Mouse (Mus musculus) Patski (cell line): Measurements from ENCODE around the gene Vwa5b2. TPM values are rescaled to one million over a fixed set of nuclear protein-coding genes. Genes with fewer than 3 reads are reported as not detected.

ENCODE experiments used
- ATAC-seq: fragments of 100-300 bp; one replicate; pipeline ENCODE4 v1.8.0; 2021
- CTCF ChIA-PET: fragments of 350-600 bp; sonication (Branson Sonifier 250); formaldehyde crosslinking; loops from one replicate; lab custom pipeline; 2022; ENCODE audit warnings: inconsistent platforms; lab: Charles Lee
- POLR2A ChIA-PET: fragments of 350-600 bp; sonication (Branson Sonifier 250); formaldehyde crosslinking; loops from one replicate; lab custom pipeline; 2022; ENCODE audit warnings: antibody characterized with exemption, inconsistent platforms; lab: Charles Lee
- DNase-seq: peaks from one replicate; pipeline ENCODE4 v3.0.0-alpha.2; 2011; ENCODE audit warnings: low read depth, low spot score
- H3K27me3 ChIP-seq: fragments of 371-371 bp; one replicate; pipeline ENCODE4 v1.5.1; 2021
- CTCF ChIP-seq: fragments of 100-300 bp; IDR thresholded peaks from one replicate; pipeline ENCODE4 v1.5.1; 2021
- in situ Hi-C: fragments of 300-500 bp; cut with MboI; formaldehyde crosslinking; loops from 3 replicates; pipeline ENCODE4 v1.11.1; 2018; ENCODE audit warnings: low pct_unique_long_range_greater_than_20kb, mixed read lengths
- polyA plus RNA-seq: library from polyadenylated mRNA; unstranded; gene quantifications from one replicate; pipeline ENCODE4 v1.2.3, GENCODE M21; 2021

Vwa5b2 gene
- polyA plus RNA-seq, 1 experiment from 2014 or later: 0.55 TPM

DNA sequence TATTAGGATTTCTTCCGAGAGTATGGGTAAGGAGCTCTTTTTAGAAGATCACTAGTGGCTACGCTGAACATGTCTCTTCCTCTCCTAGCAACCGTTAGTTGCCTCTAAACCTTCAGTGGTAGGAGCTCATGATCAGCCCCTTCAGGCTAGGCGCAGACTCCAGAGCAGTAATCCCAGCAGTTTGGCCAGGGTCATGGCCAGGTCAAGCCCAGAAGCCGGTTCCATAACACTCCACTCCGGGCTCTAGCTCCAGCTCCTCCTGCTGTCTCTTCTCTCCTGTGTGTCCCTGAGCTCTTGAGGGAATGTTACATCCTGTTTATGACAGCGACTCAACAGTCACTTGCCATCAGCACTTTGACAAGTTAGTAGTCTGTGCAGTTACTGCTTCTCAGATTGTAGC, 31.9 kb upstream of the Vwa5b2 start:
- no peak for TF ChIP-seq CTCF
- in situ Hi-C loops: no loop called here
- ATAC-seq: no peak
- ChIA-PET CTCF (interaction anchor here (1.1 to 1.7 kb wide), 3 partner anchors 7 to 14 kb away, joined by 3 to 11 read pairs (median 3); no protein-coding TSS in a partner anchor), POLR2A (interaction anchor here (0.5 kb wide), 1 partner anchor 13 kb away, joined by 3 read pairs; no protein-coding TSS in a partner anchor)
- no peaks in the 10 kb centered on the region for H3K27me3 ChIP-seq
- no peak for DNase-seq

DNA sequence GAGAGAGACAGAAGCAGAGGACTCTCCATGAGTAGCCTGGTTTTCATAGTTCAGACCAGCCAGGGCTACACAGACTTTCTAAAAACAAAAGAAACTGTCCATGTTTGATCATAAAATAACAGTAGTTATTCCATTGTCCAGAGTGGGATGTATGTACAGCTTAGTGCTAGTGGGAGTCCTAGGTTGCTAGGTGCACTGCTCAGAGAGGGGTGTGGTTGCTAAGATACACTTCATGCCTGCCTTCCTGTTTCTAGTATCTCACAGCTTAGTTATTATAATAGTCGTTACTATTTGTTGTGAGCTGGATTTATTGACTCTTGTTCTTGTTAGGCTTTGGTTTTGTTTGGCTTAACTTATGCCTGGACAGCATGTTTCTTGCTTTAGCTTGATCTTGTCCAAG, 24.2 kb upstream of the Vwa5b2 start:
- peaks cover 3% of the 10 kb centered on the region for H3K27me3 ChIP-seq
- DNase-seq: no peak
- ATAC-seq: no peak
- ChIA-PET POLR2A (no interaction called here), CTCF (no interaction called here)
- in situ Hi-C loops: loop anchor here (5.0 kb wide), 1 partner anchor 37 kb away; no protein-coding TSS in a partner anchor
- TF ChIP-seq CTCF: no peak

GRCm38 (mm10) chr16:20589939-20590679, 838 bp downstream of the Vwa5b2 start:
- CTCF ChIA-PET: no interaction called here
- peaks cover 62% of the 10 kb centered on the region for H3K27me3 ChIP-seq
- ATAC-seq (peak; percentile 60), DNase-seq (no peak)
- TF ChIP-seq CTCF: no peak
- in situ Hi-C loops: no loop called here
- POLR2A ChIA-PET: interaction anchor here (0.6 kb wide), 1 partner anchor 28 kb away, joined by 3 read pairs; no protein-coding TSS in a partner anchor

- peaks cover 59% of the 10 kb centered on the region for H3K27me3 ChIP-seq
- DNase-seq (no peak), ATAC-seq (no peak)
- POLR2A ChIA-PET: interaction anchor here (0.6 kb wide), 1 partner anchor 28 kb away, joined by 3 read pairs; no protein-coding TSS in a partner anchor
- CTCF ChIA-PET: no interaction called here
- in situ Hi-C loops: no loop called here
- TF ChIP-seq CTCF: no peak
Observed at GRCm38 (mm10) chr16:20590680-20591038, 1.4 kb downstream of the Vwa5b2 start.

- no peak for ATAC-seq
- TF ChIP-seq CTCF: no peak
- H3K27me3 ChIP-seq: peaks cover 60% of the 10 kb centered on the region
- ChIA-PET POLR2A (interaction anchor here (0.6 to 1.0 kb wide), 2 partner anchors 9 to 29 kb away, joined by 3 read pairs; no protein-coding TSS in a partner anchor), CTCF (no interaction called here)
- DNase-seq: no peak
- in situ Hi-C loops: no loop called here
Observed at GRCm38 (mm10) chr16:20591076-20591705, 1.9 kb downstream of the Vwa5b2 start.

GRCm38 (mm10) chr16:20595060-20595673, 5.9 kb downstream of the Vwa5b2 start:
- POLR2A ChIA-PET: no interaction called here
- H3K27me3 ChIP-seq: peaks cover 39% of the 10 kb centered on the region

GRCm38 (mm10) chr16:20595737-20596136, 6.5 kb downstream of the Vwa5b2 start:
- no peak for TF ChIP-seq CTCF
- peaks cover 33% of the 10 kb centered on the region for H3K27me3 ChIP-seq
- in situ Hi-C loops: no loop called here
- no peak for ATAC-seq
- CTCF ChIA-PET: no interaction called here
- POLR2A ChIA-PET: no interaction called here
- no peak for DNase-seq

More at GRCm38 (mm10) chr16:20595060-20595673, 5.9 kb downstream of the Vwa5b2 start:
- DNase-seq: no peak
- no peak for TF ChIP-seq CTCF
- CTCF ChIA-PET: no interaction called here
- no peak for ATAC-seq
- in situ Hi-C loops: no loop called here

DNA sequence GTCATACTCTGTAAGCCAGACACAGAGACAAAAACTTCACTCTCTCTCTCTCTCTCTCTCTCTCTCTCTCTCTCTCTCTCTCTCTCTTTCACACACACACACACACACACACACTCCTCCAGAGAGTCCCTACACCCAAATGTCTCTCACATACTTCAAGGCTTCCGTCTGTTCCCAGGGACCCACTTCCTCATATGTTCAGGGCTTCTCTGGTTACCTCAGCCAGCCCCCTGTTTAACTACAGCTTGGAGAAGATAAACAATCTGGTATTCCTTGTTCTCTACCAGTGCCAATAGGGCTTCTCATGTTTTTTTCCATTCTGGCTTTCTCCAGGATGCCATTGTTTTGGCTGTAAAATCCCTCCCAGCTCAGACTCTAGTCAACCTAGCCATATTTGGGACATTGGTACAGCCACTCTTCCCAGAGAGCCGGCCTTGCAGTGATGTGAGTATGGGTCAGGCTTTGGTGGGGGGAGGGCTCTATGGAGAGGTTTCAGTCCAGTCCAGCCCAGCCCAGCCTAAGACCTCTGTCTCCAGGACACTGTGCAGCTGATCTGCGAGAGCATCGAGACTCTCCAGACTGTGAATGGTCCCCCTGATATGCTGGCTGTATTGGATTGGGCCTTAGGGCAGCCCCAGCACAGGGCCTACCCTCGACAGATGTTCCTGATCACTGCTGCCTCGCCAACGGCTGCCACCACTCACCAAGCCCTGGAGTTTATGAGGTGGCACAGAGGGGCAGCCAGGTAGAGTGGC, 7.6 kb downstream of the Vwa5b2 start:
- in situ Hi-C loops: no loop called here
- ATAC-seq (no peak), DNase-seq (no peak)
- CTCF ChIA-PET: no interaction called here
- H3K27me3 ChIP-seq: peaks cover 23% of the 10 kb centered on the region
- POLR2A ChIA-PET: interaction anchor here (0.6 kb wide), 1 partner anchor 14 kb away, joined by 3 read pairs; no protein-coding TSS in a partner anchor
- TF ChIP-seq CTCF: no peak

DNA sequence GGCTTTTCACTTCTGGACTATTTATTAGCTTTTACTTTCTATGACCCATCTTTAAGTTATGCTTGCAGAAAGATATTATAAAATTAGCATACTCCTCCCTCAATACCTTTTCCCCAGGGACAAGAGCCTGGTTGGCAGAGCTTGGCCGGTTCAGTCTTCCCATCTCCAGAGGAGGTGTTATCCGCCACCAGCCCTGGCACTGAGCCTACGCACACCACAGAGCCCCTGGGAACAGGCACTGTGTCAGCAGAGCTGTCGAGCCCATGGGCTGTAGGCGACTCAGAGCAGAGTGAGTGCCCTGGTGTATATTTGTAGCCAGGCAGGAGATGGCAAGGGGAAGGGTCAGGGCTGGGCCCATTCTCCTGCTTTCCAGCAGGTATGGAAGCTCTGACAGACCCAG, 11.2 kb downstream of the Vwa5b2 start:
- POLR2A ChIA-PET: interaction anchor here (0.9 kb wide), 1 partner anchor 10 kb away, joined by 4 read pairs; the partner anchor contains the start of genes Eef1akmt4 and Gm49333
- DNase-seq: no peak
- in situ Hi-C loops: loop anchor here (5.0 kb wide), 1 partner anchor 33 kb away; no protein-coding TSS in a partner anchor
- CTCF ChIA-PET: no interaction called here
- H3K27me3 ChIP-seq: peaks cover 7% of the 10 kb centered on the region
- TF ChIP-seq CTCF: no peak
- ATAC-seq: no peak

GRCm38 (mm10) chr16:20604705-20605104, 15.4 kb downstream of the Vwa5b2 start:
- in situ Hi-C loops: loop anchor here (5.0 kb wide), 1 partner anchor 37 kb away; no protein-coding TSS in a partner anchor
- no peak for ATAC-seq
- ChIA-PET POLR2A (no interaction called here), CTCF (no interaction called here)
- no peak for DNase-seq
- H3K27me3 ChIP-seq: no peaks in the 10 kb centered on the region
- no peak for TF ChIP-seq CTCF
